Mouse (Mus musculus): ENCODE data around the gene 1700020D05Rik. TPM values are rescaled to one million over a fixed set of nuclear protein-coding genes. Genes with fewer than 3 reads are reported as not detected.
A peak's percentile ranks its signal among the peaks of the same experiment; 100 is the strongest.

The 1700020D05Rik gene
- total and polyA plus RNA-seq, 2 experiments from 2014 or later, result not detected

DNA sequence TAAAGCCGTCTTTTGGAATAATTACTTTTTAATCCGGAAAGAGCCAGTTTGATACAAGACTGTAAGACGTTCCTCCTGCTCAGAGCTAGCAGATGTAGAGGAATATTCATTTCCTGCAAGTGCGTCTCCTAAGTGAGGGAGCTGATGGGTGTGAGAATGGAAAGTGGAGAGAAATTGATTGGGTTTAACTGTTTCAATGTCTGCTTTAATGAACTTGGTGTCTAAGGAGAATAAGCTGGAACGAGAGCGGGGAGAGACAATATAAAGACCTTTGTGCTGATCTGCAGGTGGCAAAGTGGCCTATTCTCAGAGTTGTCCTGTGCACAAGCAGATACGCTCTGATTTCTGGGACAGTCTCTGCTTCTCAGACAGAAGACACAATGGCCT lies 26.5 kb upstream of the 1700020D05Rik start:
- no peaks in the 10 kb centered on the region for H3K27me3 ChIP-seq (ENCODE audit: control insufficient read depth, insufficient read depth, low read length)
- no peak overlapping the region for H3K4me2 ChIP-seq (ENCODE audit: low read depth, low read length)
- no peaks in the 10 kb centered on the region for H3K9me3 ChIP-seq (replicated peaks; ENCODE audit: control insufficient read depth, low read length)
- H3K36me3 ChIP-seq (replicated peaks; ENCODE audit: control insufficient read depth, insufficient read depth, low read length), result no peaks in the 10 kb centered on the region
- no peak for ATAC-seq (ENCODE audit: insufficient read depth, low read depth)
- H3K4me1 ChIP-seq (ENCODE audit: control insufficient read depth, insufficient read depth), result peaks cover 3% of the 10 kb centered on the region; the same call in 1 of the 2 replicates
- no peak overlapping the region for H3K27ac ChIP-seq (ENCODE audit: low read depth)
- 0 out of 2 replicates have a peak overlapping the region, but pooled peaks have one; percentile 30 for H3K9ac ChIP-seq (replicated peaks; ENCODE audit: low read depth, low read length)
- WGBS, result 69% methylated on average over 7 of the region's 7 CpGs
- TF ChIP-seq CTCF (IDR thresholded peaks at IDR 0.05; ENCODE audit: low read depth) (no peak), EP300 (IDR thresholded peaks at IDR 0.05; ENCODE audit: low read depth) (no peak)
- H3K4me3 ChIP-seq (ENCODE audit: low read depth, low read length), result no peak overlapping the region
- no peak for DNase-seq (ENCODE audit: low spot score)

DNA sequence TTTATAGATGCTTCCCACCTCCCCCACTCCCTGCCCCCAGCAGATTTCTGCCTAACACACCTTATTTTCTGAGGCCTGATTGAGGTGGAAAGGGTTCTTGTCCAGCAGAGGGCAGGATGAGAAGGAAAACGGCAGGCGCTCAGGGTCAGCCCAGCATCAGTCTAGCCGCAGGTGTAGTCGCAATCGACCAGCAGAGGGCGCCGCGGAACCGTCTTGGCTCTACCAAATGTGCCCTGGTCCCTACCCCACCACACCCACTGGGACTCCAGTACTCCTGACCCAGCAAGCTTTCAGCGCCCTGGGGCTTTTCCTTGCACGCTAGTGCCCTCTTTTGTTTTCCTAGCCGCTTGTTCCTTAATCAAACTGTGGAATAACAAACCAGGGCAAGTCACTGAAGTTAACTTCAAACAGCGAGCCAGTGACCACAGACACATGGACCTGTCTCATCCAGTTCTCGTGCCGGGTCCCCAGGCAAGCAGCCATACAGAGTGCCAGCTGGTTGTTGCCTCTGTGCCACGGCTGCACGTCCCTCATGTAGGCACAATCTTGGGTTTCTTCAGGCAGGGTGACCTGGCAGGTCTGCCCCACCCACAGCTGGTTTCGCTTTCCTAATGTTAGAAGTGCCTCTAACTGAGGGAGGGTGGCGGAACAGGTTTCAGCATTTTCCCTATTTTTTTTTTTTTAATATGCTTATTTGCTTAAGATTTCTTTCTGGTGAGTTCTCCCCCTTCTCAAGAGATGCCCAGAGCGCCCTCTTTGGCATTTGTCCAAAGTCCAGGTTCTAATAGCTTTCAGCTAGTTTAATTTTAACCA lies 25.9 kb upstream of the 1700020D05Rik start:
- Histone ChIP-seq H3K36me3 (replicated peaks; ENCODE audit: control insufficient read depth, insufficient read depth, low read length) (no peaks in the 10 kb centered on the region), H3K4me3 (ENCODE audit: low read depth, low read length) (peak overlapping the region; percentile 31), H3K27ac (ENCODE audit: low read depth) (no peak overlapping the region), H3K4me2 (ENCODE audit: low read depth, low read length) (peak overlapping the region; percentile 57), H3K27me3 (ENCODE audit: control insufficient read depth, insufficient read depth, low read length) (no peaks in the 10 kb centered on the region), H3K9me3 (replicated peaks; ENCODE audit: control insufficient read depth, low read length) (no peaks in the 10 kb centered on the region), H3K9ac (replicated peaks; ENCODE audit: low read depth, low read length) (0 out of 2 replicates have a peak overlapping the region, but pooled peaks have one; percentile 30), H3K4me1 (ENCODE audit: control insufficient read depth, insufficient read depth) (peaks cover 3% of the 10 kb centered on the region; the same call in 1 of the 2 replicates)
- DNase-seq (ENCODE audit: low spot score) (peak; percentile 84), ATAC-seq (ENCODE audit: insufficient read depth, low read depth) (peak; percentile 99)
- 17% methylated on average over 20 of the region's 20 CpGs for WGBS
- TF ChIP-seq CTCF (IDR thresholded peaks at IDR 0.05; ENCODE audit: low read depth) (peak; percentile 99), EP300 (IDR thresholded peaks at IDR 0.05; ENCODE audit: low read depth) (no peak)

DNA sequence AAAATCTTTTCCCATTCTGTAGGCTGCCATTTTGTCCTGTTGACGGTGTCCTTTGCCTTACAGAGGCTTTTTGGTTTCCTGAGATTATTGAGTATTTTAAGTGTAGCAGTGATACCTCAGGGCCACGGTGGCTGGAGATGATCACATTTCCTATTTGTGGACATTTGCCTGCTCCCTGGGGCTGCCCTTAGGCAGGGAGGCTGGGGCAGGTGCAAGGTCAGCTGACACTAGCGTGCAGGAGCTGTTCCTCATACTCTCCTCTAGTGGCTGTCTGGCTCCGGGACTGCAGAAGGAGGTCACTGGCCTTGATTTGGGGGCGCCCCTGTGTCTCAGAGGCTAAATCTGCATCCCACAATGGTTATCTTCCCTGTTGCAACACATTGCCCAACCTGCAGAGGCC lies 21.6 kb upstream of the 1700020D05Rik start:
- 60% methylated on average over 5 of the region's 5 CpGs for WGBS
- no peak for DNase-seq (ENCODE audit: low spot score)
- Histone ChIP-seq H3K36me3 (replicated peaks; ENCODE audit: control insufficient read depth, insufficient read depth, low read length) (no peaks in the 10 kb centered on the region), H3K27me3 (ENCODE audit: control insufficient read depth, insufficient read depth, low read length) (no peaks in the 10 kb centered on the region), H3K4me2 (ENCODE audit: low read depth, low read length) (no peak overlapping the region), H3K4me1 (ENCODE audit: control insufficient read depth, insufficient read depth) (peaks cover 3% of the 10 kb centered on the region; the same call in 1 of the 2 replicates), H3K27ac (ENCODE audit: low read depth) (no peak overlapping the region), H3K9me3 (replicated peaks; ENCODE audit: control insufficient read depth, low read length) (no peaks in the 10 kb centered on the region), H3K9ac (replicated peaks; ENCODE audit: low read depth, low read length) (no peak overlapping the region), H3K4me3 (ENCODE audit: low read depth, low read length) (no peak overlapping the region)
- no peak for ATAC-seq (ENCODE audit: insufficient read depth, low read depth)
- TF ChIP-seq EP300 (IDR thresholded peaks at IDR 0.05; ENCODE audit: low read depth), result no peak
- no peak for TF ChIP-seq CTCF (IDR thresholded peaks at IDR 0.05; ENCODE audit: low read depth)

DNA sequence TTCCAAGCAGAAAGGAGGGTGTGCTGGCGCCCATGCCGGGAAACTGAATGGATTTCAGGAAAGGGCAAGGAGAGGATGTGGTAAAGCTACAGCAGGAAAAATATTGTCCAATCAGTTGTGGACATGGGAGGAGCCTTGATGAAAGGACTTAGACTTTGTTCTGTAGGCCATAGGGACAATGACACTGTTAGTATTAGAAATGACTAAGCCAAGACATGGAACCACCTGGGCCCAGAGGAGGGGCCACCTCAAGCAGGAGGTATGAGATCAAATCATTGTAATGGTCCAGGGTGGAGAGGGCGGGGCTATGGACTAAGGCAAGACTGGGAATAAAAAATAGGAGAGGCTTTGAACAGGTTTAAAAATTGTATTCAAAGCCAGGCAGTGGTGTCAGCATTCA lies 15.1 kb upstream of the 1700020D05Rik start:
- TF ChIP-seq CTCF (IDR thresholded peaks at IDR 0.05; ENCODE audit: low read depth), result no peak
- TF ChIP-seq EP300 (IDR thresholded peaks at IDR 0.05; ENCODE audit: low read depth), result no peak
- 86% methylated on average over 3 of the region's 3 CpGs for WGBS

DNA sequence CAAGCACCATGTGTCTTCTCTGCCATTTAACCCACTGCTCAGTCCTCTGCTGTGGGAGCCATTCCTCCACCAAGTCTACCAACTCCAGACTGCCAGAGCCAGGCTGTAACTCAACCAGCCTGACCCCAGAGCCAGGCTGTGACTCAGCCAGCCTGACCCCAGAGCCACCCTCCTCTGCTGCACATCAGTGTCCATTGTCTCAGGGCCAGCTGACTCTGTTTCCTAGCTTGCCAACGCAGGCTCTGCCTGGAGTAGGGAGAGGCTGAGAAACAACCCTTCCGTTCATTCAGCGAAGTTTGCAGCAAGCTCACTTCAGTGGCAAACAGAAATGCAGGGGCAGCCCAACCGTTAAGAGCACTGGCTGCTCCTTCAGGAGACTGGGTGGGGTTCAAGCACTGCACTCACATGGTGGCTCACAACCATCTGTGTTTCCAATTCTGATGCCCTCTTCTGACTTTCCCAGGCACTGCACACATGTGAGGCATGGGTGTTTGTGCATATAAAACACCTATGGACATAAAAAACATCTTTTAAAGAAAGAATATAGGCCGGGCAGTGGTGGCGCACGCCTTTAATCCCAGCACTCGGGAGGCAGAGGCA lies 13.4 kb upstream of the 1700020D05Rik start:
- no peak overlapping the region for H3K27ac ChIP-seq (ENCODE audit: low read depth)
- H3K9ac ChIP-seq (replicated peaks; ENCODE audit: low read depth, low read length), result no peak overlapping the region
- 77% methylated on average over 8 of the region's 8 CpGs for WGBS
- peaks cover 8% of the 10 kb centered on the region for H3K4me1 ChIP-seq (ENCODE audit: control insufficient read depth, insufficient read depth)
- no peak overlapping the region for H3K4me2 ChIP-seq (ENCODE audit: low read depth, low read length)
- ATAC-seq (ENCODE audit: insufficient read depth, low read depth) (no peak), DNase-seq (ENCODE audit: low spot score) (no peak)
- no peaks in the 10 kb centered on the region for H3K27me3 ChIP-seq (ENCODE audit: control insufficient read depth, insufficient read depth, low read length)
- no peak for TF ChIP-seq CTCF (IDR thresholded peaks at IDR 0.05; ENCODE audit: low read depth)
- no peak for TF ChIP-seq EP300 (IDR thresholded peaks at IDR 0.05; ENCODE audit: low read depth)
- no peak overlapping the region for H3K4me3 ChIP-seq (ENCODE audit: low read depth, low read length)
- no peaks in the 10 kb centered on the region for H3K9me3 ChIP-seq (replicated peaks; ENCODE audit: control insufficient read depth, low read length)
- H3K36me3 ChIP-seq (replicated peaks; ENCODE audit: control insufficient read depth, insufficient read depth, low read length), result no peaks in the 10 kb centered on the region

More for the DNA sequence above, 15.1 kb upstream of the 1700020D05Rik start:
- Histone ChIP-seq H3K4me3 (ENCODE audit: low read depth, low read length) (no peak overlapping the region), H3K36me3 (replicated peaks; ENCODE audit: control insufficient read depth, insufficient read depth, low read length) (no peaks in the 10 kb centered on the region), H3K9ac (replicated peaks; ENCODE audit: low read depth, low read length) (no peak overlapping the region), H3K4me2 (ENCODE audit: low read depth, low read length) (no peak overlapping the region), H3K4me1 (ENCODE audit: control insufficient read depth, insufficient read depth) (no peaks in the 10 kb centered on the region), H3K27ac (ENCODE audit: low read depth) (no peak overlapping the region), H3K27me3 (ENCODE audit: control insufficient read depth, insufficient read depth, low read length) (no peaks in the 10 kb centered on the region), H3K9me3 (replicated peaks; ENCODE audit: control insufficient read depth, low read length) (no peaks in the 10 kb centered on the region)
- no peak for DNase-seq (ENCODE audit: low spot score)
- no peak for ATAC-seq (ENCODE audit: insufficient read depth, low read depth)

Data from heart, postnatal 0 days (tissue).